Mouse (Mus musculus) c-Kit-positive CD71-positive TER-119-negative erythroid progenitor cells, embryonic 14.5 days (primary cell): Measurements from ENCODE around the gene Ralgapa2.

Experiments
- DNase-seq: peaks from one replicate; pipeline ENCODE4 v3.0.0-alpha.2; 2013; ENCODE audit warnings: low read depth

Gene Ralgapa2

GRCm38 (mm10) chr2:146221076-146221928, 290.8 kb downstream of the Ralgapa2 start, which contains the start of gene Insm1:
Insm1 (plus strand) TSS chr2:146221921.
- DNase-seq: no peak

- DNase-seq: no peak
Observed at GRCm38 (mm10) chr2:146220591-146221075, 291.5 kb downstream of the Ralgapa2 start.

GRCm38 (mm10) chr2:146219791-146220190, 292.4 kb downstream of the Ralgapa2 start:
- no peak for DNase-seq

GRCm38 (mm10) chr2:146218881-146219535, 293.1 kb downstream of the Ralgapa2 start:
- DNase-seq: no peak

GRCm38 (mm10) chr2:146218161-146218691, 293.9 kb downstream of the Ralgapa2 start:
- no peak for DNase-seq

- DNase-seq: no peak
Observed at GRCm38 (mm10) chr2:146217227-146217980, 294.7 kb downstream of the Ralgapa2 start.

GRCm38 (mm10) chr2:146216111-146217064, 295.8 kb downstream of the Ralgapa2 start:
- DNase-seq: no peak

GRCm38 (mm10) chr2:146214715-146215114, 297.4 kb downstream of the Ralgapa2 start:
- no peak for DNase-seq

GRCm38 (mm10) chr2:146210968-146211367, 301.2 kb downstream of the Ralgapa2 start:
- DNase-seq: no peak

GRCm38 (mm10) chr2:146197947-146198346, 314.2 kb downstream of the Ralgapa2 start:
- no peak for DNase-seq

GRCm38 (mm10) chr2:146196126-146196525, 316.0 kb downstream of the Ralgapa2 start:
- DNase-seq: no peak
